Mouse (Mus musculus) lung, postnatal 10 days (tissue): ENCODE data around the gene Adk.

Experiments used
- DNase-seq: peaks from one replicate; pipeline ENCODE4 v3.0.0; 2021

Gene Adk

GRCm38 (mm10) chr14:21101562-21101961 is 49.2 kb downstream of the Adk start:
- peak; percentile 68 for DNase-seq

GRCm38 (mm10) chr14:21102666-21103203 is 50.4 kb downstream of the Adk start:
- DNase-seq: no peak

GRCm38 (mm10) chr14:21105049-21105448 is 52.7 kb downstream of the Adk start:
- DNase-seq: no peak

GRCm38 (mm10) chr14:21106582-21106981 is 54.2 kb downstream of the Adk start:
- DNase-seq: no peak

GRCm38 (mm10) chr14:21107551-21107950 is 55.2 kb downstream of the Adk start:
- no peak for DNase-seq

GRCm38 (mm10) chr14:21110492-21110891 is 58.1 kb downstream of the Adk start:
- DNase-seq: peak; percentile 43

GRCm38 (mm10) chr14:21111500-21111899 is 59.1 kb downstream of the Adk start:
- no peak for DNase-seq

GRCm38 (mm10) chr14:21112174-21112573 is 59.8 kb downstream of the Adk start:
- no peak for DNase-seq

- no peak for DNase-seq
Observed at GRCm38 (mm10) chr14:21112742-21113141, 60.4 kb downstream of the Adk start.

- DNase-seq: no peak
Observed at GRCm38 (mm10) chr14:21114339-21114738, 62.0 kb downstream of the Adk start.

- DNase-seq: no peak
Observed at GRCm38 (mm10) chr14:21115318-21115717, 62.9 kb downstream of the Adk start.

GRCm38 (mm10) chr14:21115888-21116460 is 63.6 kb downstream of the Adk start:
- DNase-seq: peak; percentile 72

- no peak for DNase-seq
Observed at GRCm38 (mm10) chr14:21118095-21118494, 65.7 kb downstream of the Adk start.

GRCm38 (mm10) chr14:21119653-21120313 is 67.4 kb downstream of the Adk start:
- DNase-seq: no peak

- DNase-seq: peak; percentile 62
Observed at GRCm38 (mm10) chr14:21120473-21120872, 68.1 kb downstream of the Adk start.

- no peak for DNase-seq
Observed at GRCm38 (mm10) chr14:21127215-21127614, 74.8 kb downstream of the Adk start.

GRCm38 (mm10) chr14:21136906-21137305 is 84.5 kb downstream of the Adk start:
- peak; percentile 81 for DNase-seq

- no peak for DNase-seq
Observed at GRCm38 (mm10) chr14:21142603-21143002, 90.2 kb downstream of the Adk start.

- peak; percentile 67 for DNase-seq
Observed at GRCm38 (mm10) chr14:21143406-21144115, 91.2 kb downstream of the Adk start.

GRCm38 (mm10) chr14:21147171-21147570 is 94.8 kb downstream of the Adk start:
- no peak for DNase-seq

- no peak for DNase-seq
Observed at GRCm38 (mm10) chr14:21150301-21150700, 97.9 kb downstream of the Adk start.

GRCm38 (mm10) chr14:21152055-21152454 is 99.7 kb downstream of the Adk start:
- DNase-seq: no peak

GRCm38 (mm10) chr14:21165706-21166105 is 113.3 kb downstream of the Adk start:
- DNase-seq: no peak

- no peak for DNase-seq
Observed at GRCm38 (mm10) chr14:21166114-21166513, 113.7 kb downstream of the Adk start.
